Mouse (Mus musculus): ENCODE results near the gene Prpsap2. TPM values are rescaled to one million over a fixed set of nuclear protein-coding genes. Genes with fewer than 3 reads are reported as not detected.

Gene Prpsap2
- polyA plus RNA-seq, 1 experiment = 64.2 TPM

- no peaks in the 10 kb centered on the region for H3K9me3 ChIP-seq (replicated peaks; ENCODE audit: control insufficient read depth, insufficient read depth, low read length, poor library complexity, severe bottlenecking)
- no peak overlapping the region for H3K4me3 ChIP-seq (ENCODE audit: low read depth, low read length)
- TF ChIP-seq POLR2A (IDR thresholded peaks at IDR 0.05; ENCODE audit: insufficient read depth, low read length) = no peak
- TF ChIP-seq EP300 (IDR thresholded peaks at IDR 0.05; ENCODE audit: insufficient read depth, low read depth, low read length) = no peak
- TF ChIP-seq CTCF (IDR thresholded peaks at IDR 0.05; ENCODE audit: low read depth, low read length) = no peak
- no peaks in the 10 kb centered on the region for H3K27me3 ChIP-seq (ENCODE audit: control insufficient read depth, insufficient read depth, low read length, poor library complexity, severe bottlenecking)
- peaks cover 4% of the 10 kb centered on the region for H3K4me1 ChIP-seq (ENCODE audit: control insufficient read depth, insufficient read depth, low read length)
- H3K27ac ChIP-seq (ENCODE audit: insufficient read depth, low read length) = no peak overlapping the region
- H3K9ac ChIP-seq (ENCODE audit: low read depth, poor library complexity, severe bottlenecking) = no peak overlapping the region
- no peaks in the 10 kb centered on the region; the same call in 1 of the 2 replicates for H3K36me3 ChIP-seq (ENCODE audit: control insufficient read depth, insufficient read depth, low read length, poor library complexity, severe bottlenecking)
Measured at GRCm38 (mm10) chr11:61686906-61687453, 74.9 kb downstream of the Prpsap2 start.

- no peak for TF ChIP-seq EP300 (IDR thresholded peaks at IDR 0.05; ENCODE audit: insufficient read depth, low read depth, low read length)
- TF ChIP-seq CTCF (IDR thresholded peaks at IDR 0.05; ENCODE audit: low read depth, low read length) = no peak
- TF ChIP-seq POLR2A (IDR thresholded peaks at IDR 0.05; ENCODE audit: insufficient read depth, low read length) = no peak
- H3K27ac ChIP-seq (ENCODE audit: insufficient read depth, low read length) = no peak overlapping the region
- no peaks in the 10 kb centered on the region for H3K9me3 ChIP-seq (replicated peaks; ENCODE audit: control insufficient read depth, insufficient read depth, low read length, poor library complexity, severe bottlenecking)
- no peaks in the 10 kb centered on the region for H3K36me3 ChIP-seq (ENCODE audit: control insufficient read depth, insufficient read depth, low read length, poor library complexity, severe bottlenecking)
- H3K27me3 ChIP-seq (ENCODE audit: control insufficient read depth, insufficient read depth, low read length, poor library complexity, severe bottlenecking) = no peaks in the 10 kb centered on the region
- no peak overlapping the region for H3K4me3 ChIP-seq (ENCODE audit: low read depth, low read length)
- no peak overlapping the region for H3K9ac ChIP-seq (ENCODE audit: low read depth, poor library complexity, severe bottlenecking)
- peaks cover 4% of the 10 kb centered on the region for H3K4me1 ChIP-seq (ENCODE audit: control insufficient read depth, insufficient read depth, low read length)
Measured at GRCm38 (mm10) chr11:61686141-61686540, 75.7 kb downstream of the Prpsap2 start.

GRCm38 (mm10) chr11:61685119-61685725 is 76.7 kb downstream of the Prpsap2 start:
- Histone ChIP-seq H3K9ac (ENCODE audit: low read depth, poor library complexity, severe bottlenecking) (peak overlapping the region; percentile 68; the same call in 1 of the 2 replicates), H3K27me3 (ENCODE audit: control insufficient read depth, insufficient read depth, low read length, poor library complexity, severe bottlenecking) (no peaks in the 10 kb centered on the region), H3K4me3 (ENCODE audit: low read depth, low read length) (peak overlapping the region; percentile 70), H3K9me3 (replicated peaks; ENCODE audit: control insufficient read depth, insufficient read depth, low read length, poor library complexity, severe bottlenecking) (no peaks in the 10 kb centered on the region), H3K36me3 (ENCODE audit: control insufficient read depth, insufficient read depth, low read length, poor library complexity, severe bottlenecking) (no peaks in the 10 kb centered on the region), H3K27ac (ENCODE audit: insufficient read depth, low read length) (no peak overlapping the region), H3K4me1 (ENCODE audit: control insufficient read depth, insufficient read depth, low read length) (peaks cover 4% of the 10 kb centered on the region)
- TF ChIP-seq CTCF (IDR thresholded peaks at IDR 0.05; ENCODE audit: low read depth, low read length) = no peak
- no peak for TF ChIP-seq POLR2A (IDR thresholded peaks at IDR 0.05; ENCODE audit: insufficient read depth, low read length)
- no peak for TF ChIP-seq EP300 (IDR thresholded peaks at IDR 0.05; ENCODE audit: insufficient read depth, low read depth, low read length)

- peak within 1 kb of the TSS; percentile 68 for H3K9ac ChIP-seq (ENCODE audit: low read depth, poor library complexity, severe bottlenecking)
- TF ChIP-seq EP300 (IDR thresholded peaks at IDR 0.05; ENCODE audit: insufficient read depth, low read depth, low read length) = peak; percentile 55; the same call in 1 of the 2 replicates
- TF ChIP-seq POLR2A (IDR thresholded peaks at IDR 0.05; ENCODE audit: insufficient read depth, low read length) = peak; percentile 89
- no peak for TF ChIP-seq CTCF (IDR thresholded peaks at IDR 0.05; ENCODE audit: low read depth, low read length)
- no peaks in the 10 kb centered on the region for H3K36me3 ChIP-seq (ENCODE audit: control insufficient read depth, insufficient read depth, low read length, poor library complexity, severe bottlenecking)
- peak within 1 kb of the TSS; percentile 3; the same call in 1 of the 2 replicates for H3K27ac ChIP-seq (ENCODE audit: insufficient read depth, low read length)
- H3K27me3 ChIP-seq (ENCODE audit: control insufficient read depth, insufficient read depth, low read length, poor library complexity, severe bottlenecking) = no peaks in the 10 kb centered on the region
- H3K9me3 ChIP-seq (replicated peaks; ENCODE audit: control insufficient read depth, insufficient read depth, low read length, poor library complexity, severe bottlenecking) = no peaks in the 10 kb centered on the region
- H3K4me1 ChIP-seq (ENCODE audit: control insufficient read depth, insufficient read depth, low read length) = peaks cover 4% of the 10 kb centered on the region
- H3K4me3 ChIP-seq (ENCODE audit: low read depth, low read length) = peak within 1 kb of the TSS; percentile 70
Measured at GRCm38 (mm10) chr11:61683907-61684731, 77.8 kb downstream of the Prpsap2 start, which contains the start of gene Fam83g. Gene Fam83g (plus strand): TSS chr11:61684091.

Other genes with a start within 250 kb of the Prpsap2 start
- 70.0 and 76.0 TPM in 2 replicates for gene Epn2, start 182.4 kb downstream of the Prpsap2 start, polyA plus RNA-seq (2011; ENCODE audit: insufficient read depth, insufficient read length, low read depth, missing spikeins)
- gene Grap, start 108.8 kb downstream of the Prpsap2 start, polyA plus RNA-seq (2011; ENCODE audit: insufficient read depth, insufficient read length, low read depth, missing spikeins) = not detected in 2 replicates
- gene Fam83g, start 78.0 kb downstream of the Prpsap2 start, polyA plus RNA-seq (2011; ENCODE audit: insufficient read depth, insufficient read length, low read depth, missing spikeins) = 7.7 and 8.7 TPM in 2 replicates
- gene Slc5a10, start 41.3 kb downstream of the Prpsap2 start, polyA plus RNA-seq (2011; ENCODE audit: insufficient read depth, insufficient read length, low read depth, missing spikeins) = 0.35 TPM in 1 of 2 replicates, not detected in the other
- 8.2 and 10.8 TPM in 2 replicates for gene Ulk2, start 93.0 kb upstream of the Prpsap2 start, polyA plus RNA-seq (2011; ENCODE audit: insufficient read depth, insufficient read length, low read depth, missing spikeins)
- gene Akap10, start 168.2 kb upstream of the Prpsap2 start, polyA plus RNA-seq (2011; ENCODE audit: insufficient read depth, insufficient read length, low read depth, missing spikeins) = 28.4 and 29.0 TPM in 2 replicates
- 31.4 and 32.1 TPM in 2 replicates for gene Specc1, start 194.7 kb upstream of the Prpsap2 start, polyA plus RNA-seq (2011; ENCODE audit: insufficient read depth, insufficient read length, low read depth, missing spikeins)